Mouse (Mus musculus): ENCODE data around the gene Cachd1.

- TF ChIP-seq CTCF (IDR thresholded peaks at IDR 0.05; ENCODE audit: insufficient read depth, low read length) (no peak), POLR2A (IDR thresholded peaks at IDR 0.05; ENCODE audit: borderline replicate concordance, extremely low read depth, low read depth, low read length) (no peak)
Observed at GRCm38 (mm10) chr4:100758265-100758898, 18.1 kb upstream of the Cachd1 start.

Measured in lung, adult 2 months (tissue).